Mouse (Mus musculus): ENCODE measurements around the gene Ell2. TPM values are rescaled to one million over a fixed set of nuclear protein-coding genes. Genes with fewer than 3 reads are reported as not detected.

The Ell2 gene
- polyA plus RNA-seq, 1 experiment from 2014 or later: 5.9 TPM

GRCm38 (mm10) chr13:75738957-75739356 lies 32.4 kb downstream of the Ell2 start:
- Histone ChIP-seq H3K4me3 (ENCODE audit: low read depth, low read length) (no peak overlapping the region), H3K4me1 (ENCODE audit: control insufficient read depth, insufficient read depth, low read length) (no peaks in the 10 kb centered on the region), H3K27ac (ENCODE audit: low read depth, low read length) (no peak overlapping the region), H3K36me3 (ENCODE audit: control insufficient read depth, insufficient read depth, low read length) (no peaks in the 10 kb centered on the region), H3K27me3 (ENCODE audit: control insufficient read depth, insufficient read depth, low read length) (no peaks in the 10 kb centered on the region), H3K9ac (ENCODE audit: low read length) (no peak overlapping the region), H3K9me3 (ENCODE audit: control insufficient read depth, low read length) (no peaks in the 10 kb centered on the region), H3K4me2 (ENCODE audit: low read depth) (no peak overlapping the region)
- ATAC-seq (ENCODE audit: insufficient read depth, low FRiP score, low TSS enrichment): no peak
- WGBS: 77% methylated on average over 3 of the region's 3 CpGs
- no peak for DNase-seq (ENCODE audit: low spot score)

GRCm38 (mm10) chr13:75740018-75740417 lies 33.5 kb downstream of the Ell2 start:
- no peaks in the 10 kb centered on the region for H3K36me3 ChIP-seq (ENCODE audit: control insufficient read depth, insufficient read depth, low read length)
- DNase-seq (ENCODE audit: low spot score) (no peak), ATAC-seq (ENCODE audit: insufficient read depth, low FRiP score, low TSS enrichment) (no peak)
- no peak overlapping the region for H3K9ac ChIP-seq (ENCODE audit: low read length)
- WGBS: 88% methylated on average over 3 of the region's 3 CpGs
- H3K9me3 ChIP-seq (ENCODE audit: control insufficient read depth, low read length): no peaks in the 10 kb centered on the region
- H3K4me3 ChIP-seq (ENCODE audit: low read depth, low read length): no peak overlapping the region
- no peak overlapping the region for H3K27ac ChIP-seq (ENCODE audit: low read depth, low read length)
- H3K4me1 ChIP-seq (ENCODE audit: control insufficient read depth, insufficient read depth, low read length): no peaks in the 10 kb centered on the region
- no peaks in the 10 kb centered on the region for H3K27me3 ChIP-seq (ENCODE audit: control insufficient read depth, insufficient read depth, low read length)
- H3K4me2 ChIP-seq (ENCODE audit: low read depth): no peak overlapping the region

- ATAC-seq (ENCODE audit: insufficient read depth, low FRiP score, low TSS enrichment): no peak
- 90% methylated on average over 3 of the region's 3 CpGs for WGBS
- no peak for DNase-seq (ENCODE audit: low spot score)
- Histone ChIP-seq H3K9ac (ENCODE audit: low read length) (no peak overlapping the region), H3K4me2 (ENCODE audit: low read depth) (no peak overlapping the region), H3K4me1 (ENCODE audit: control insufficient read depth, insufficient read depth, low read length) (no peaks in the 10 kb centered on the region), H3K36me3 (ENCODE audit: control insufficient read depth, insufficient read depth, low read length) (no peaks in the 10 kb centered on the region), H3K9me3 (ENCODE audit: control insufficient read depth, low read length) (no peaks in the 10 kb centered on the region), H3K4me3 (ENCODE audit: low read depth, low read length) (no peak overlapping the region), H3K27ac (ENCODE audit: low read depth, low read length) (no peak overlapping the region), H3K27me3 (ENCODE audit: control insufficient read depth, insufficient read depth, low read length) (no peaks in the 10 kb centered on the region)
These were observed 34.6 kb downstream of the Ell2 start for GRCm38 (mm10) chr13:75741119-75741518.

- DNase-seq (ENCODE audit: low spot score): no peak
- Histone ChIP-seq H3K27ac (ENCODE audit: low read depth, low read length) (no peak overlapping the region), H3K4me3 (ENCODE audit: low read depth, low read length) (no peak overlapping the region), H3K4me2 (ENCODE audit: low read depth) (no peak overlapping the region), H3K36me3 (ENCODE audit: control insufficient read depth, insufficient read depth, low read length) (no peaks in the 10 kb centered on the region), H3K9ac (ENCODE audit: low read length) (no peak overlapping the region), H3K4me1 (ENCODE audit: control insufficient read depth, insufficient read depth, low read length) (no peaks in the 10 kb centered on the region), H3K9me3 (ENCODE audit: control insufficient read depth, low read length) (no peaks in the 10 kb centered on the region), H3K27me3 (ENCODE audit: control insufficient read depth, insufficient read depth, low read length) (no peaks in the 10 kb centered on the region)
- 86% methylated on average over 12 of the region's 12 CpGs for WGBS
- no peak for ATAC-seq (ENCODE audit: insufficient read depth, low FRiP score, low TSS enrichment)
These were observed 35.5 kb downstream of the Ell2 start for GRCm38 (mm10) chr13:75741736-75742729.

GRCm38 (mm10) chr13:75742970-75743369 lies 36.4 kb downstream of the Ell2 start:
- ATAC-seq (ENCODE audit: insufficient read depth, low FRiP score, low TSS enrichment): no peak
- 93% methylated on average over 3 of the region's 3 CpGs for WGBS

GRCm38 (mm10) chr13:75744065-75744464 lies 37.5 kb downstream of the Ell2 start:
- Histone ChIP-seq H3K4me3 (ENCODE audit: low read depth, low read length) (no peak overlapping the region), H3K27me3 (ENCODE audit: control insufficient read depth, insufficient read depth, low read length) (no peaks in the 10 kb centered on the region), H3K9ac (ENCODE audit: low read length) (no peak overlapping the region), H3K27ac (ENCODE audit: low read depth, low read length) (no peak overlapping the region), H3K4me1 (ENCODE audit: control insufficient read depth, insufficient read depth, low read length) (no peaks in the 10 kb centered on the region), H3K36me3 (ENCODE audit: control insufficient read depth, insufficient read depth, low read length) (no peaks in the 10 kb centered on the region), H3K4me2 (ENCODE audit: low read depth) (no peak overlapping the region), H3K9me3 (ENCODE audit: control insufficient read depth, low read length) (no peaks in the 10 kb centered on the region)
- DNase-seq (ENCODE audit: low spot score) (no peak), ATAC-seq (ENCODE audit: insufficient read depth, low FRiP score, low TSS enrichment) (no peak)
- WGBS: 89% methylated on average over 4 of the region's 4 CpGs

More at GRCm38 (mm10) chr13:75742970-75743369, 36.4 kb downstream of the Ell2 start:
- Histone ChIP-seq H3K27ac (ENCODE audit: low read depth, low read length) (no peak overlapping the region), H3K4me2 (ENCODE audit: low read depth) (no peak overlapping the region), H3K9ac (ENCODE audit: low read length) (no peak overlapping the region), H3K27me3 (ENCODE audit: control insufficient read depth, insufficient read depth, low read length) (no peaks in the 10 kb centered on the region), H3K4me3 (ENCODE audit: low read depth, low read length) (no peak overlapping the region), H3K36me3 (ENCODE audit: control insufficient read depth, insufficient read depth, low read length) (no peaks in the 10 kb centered on the region), H3K9me3 (ENCODE audit: control insufficient read depth, low read length) (no peaks in the 10 kb centered on the region), H3K4me1 (ENCODE audit: control insufficient read depth, insufficient read depth, low read length) (no peaks in the 10 kb centered on the region)
- DNase-seq (ENCODE audit: low spot score): no peak

GRCm38 (mm10) chr13:75745328-75745727 lies 38.8 kb downstream of the Ell2 start:
- Histone ChIP-seq H3K27ac (ENCODE audit: low read depth, low read length) (no peak overlapping the region), H3K4me1 (ENCODE audit: control insufficient read depth, insufficient read depth, low read length) (no peaks in the 10 kb centered on the region), H3K4me3 (ENCODE audit: low read depth, low read length) (no peak overlapping the region), H3K4me2 (ENCODE audit: low read depth) (no peak overlapping the region), H3K27me3 (ENCODE audit: control insufficient read depth, insufficient read depth, low read length) (no peaks in the 10 kb centered on the region), H3K9me3 (ENCODE audit: control insufficient read depth, low read length) (no peaks in the 10 kb centered on the region), H3K36me3 (ENCODE audit: control insufficient read depth, insufficient read depth, low read length) (no peaks in the 10 kb centered on the region), H3K9ac (ENCODE audit: low read length) (no peak overlapping the region)
- no peak for ATAC-seq (ENCODE audit: insufficient read depth, low FRiP score, low TSS enrichment)
- no peak for DNase-seq (ENCODE audit: low spot score)

- H3K27me3 ChIP-seq (ENCODE audit: control insufficient read depth, insufficient read depth, low read length): no peaks in the 10 kb centered on the region
- no peak overlapping the region for H3K27ac ChIP-seq (ENCODE audit: low read depth, low read length)
- H3K4me1 ChIP-seq (ENCODE audit: control insufficient read depth, insufficient read depth, low read length): no peaks in the 10 kb centered on the region
- H3K9me3 ChIP-seq (ENCODE audit: control insufficient read depth, low read length): no peaks in the 10 kb centered on the region
- 89% methylated on average over 3 of the region's 3 CpGs for WGBS
- no peak overlapping the region for H3K4me3 ChIP-seq (ENCODE audit: low read depth, low read length)
- ATAC-seq (ENCODE audit: insufficient read depth, low FRiP score, low TSS enrichment): no peak
- no peaks in the 10 kb centered on the region for H3K36me3 ChIP-seq (ENCODE audit: control insufficient read depth, insufficient read depth, low read length)
- H3K4me2 ChIP-seq (ENCODE audit: low read depth): no peak overlapping the region
- DNase-seq (ENCODE audit: low spot score): no peak
- no peak overlapping the region for H3K9ac ChIP-seq (ENCODE audit: low read length)
These were observed 40.7 kb downstream of the Ell2 start for GRCm38 (mm10) chr13:75747265-75747664.

- Histone ChIP-seq H3K27me3 (ENCODE audit: control insufficient read depth, insufficient read depth, low read length) (no peaks in the 10 kb centered on the region), H3K27ac (ENCODE audit: low read depth, low read length) (no peak overlapping the region), H3K36me3 (ENCODE audit: control insufficient read depth, insufficient read depth, low read length) (no peaks in the 10 kb centered on the region), H3K9me3 (ENCODE audit: control insufficient read depth, low read length) (no peaks in the 10 kb centered on the region), H3K9ac (ENCODE audit: low read length) (no peak overlapping the region), H3K4me3 (ENCODE audit: low read depth, low read length) (no peak overlapping the region), H3K4me2 (ENCODE audit: low read depth) (no peak overlapping the region), H3K4me1 (ENCODE audit: control insufficient read depth, insufficient read depth, low read length) (no peaks in the 10 kb centered on the region)
- 94% methylated on average over 7 of the region's 7 CpGs for WGBS
- DNase-seq (ENCODE audit: low spot score): no peak
- ATAC-seq (ENCODE audit: insufficient read depth, low FRiP score, low TSS enrichment): no peak
These were observed 42.1 kb downstream of the Ell2 start for GRCm38 (mm10) chr13:75748685-75749084.
